ENCODE assay signal across 10 mouse cellular contexts in the genomic region with DNA sequence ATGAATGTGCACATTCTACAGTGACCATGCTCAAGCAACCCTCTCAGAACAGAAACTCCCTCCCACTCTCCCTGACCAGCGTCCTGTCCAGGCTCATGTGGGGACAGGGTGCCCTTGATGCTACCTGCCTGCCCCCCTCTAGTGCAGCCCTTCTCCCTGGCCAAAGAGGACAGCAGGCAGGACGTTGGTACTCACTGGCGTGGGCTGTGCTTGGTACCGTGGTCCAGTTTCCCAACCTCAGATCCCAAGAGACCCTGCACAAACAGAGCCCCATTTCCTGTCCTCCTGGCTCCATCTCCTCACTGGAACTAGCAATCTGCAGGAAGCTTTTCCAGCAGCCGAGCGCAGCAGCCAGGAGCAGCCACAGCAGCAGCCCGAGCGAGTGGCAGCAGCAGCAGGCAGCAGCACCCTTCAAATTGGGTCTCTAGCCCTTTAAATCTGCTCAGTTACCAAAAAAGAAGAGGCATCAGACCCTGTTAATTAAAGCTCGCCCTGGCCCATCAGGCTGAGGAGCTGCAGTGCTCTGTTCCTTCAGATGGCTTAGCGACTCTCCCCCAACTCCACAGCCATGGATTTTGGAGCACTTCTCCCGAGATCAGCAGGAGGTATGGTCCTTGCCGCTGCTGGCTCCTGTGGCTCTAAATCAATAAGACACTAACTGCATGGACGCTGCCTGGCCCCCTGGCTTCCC. TPM values are rescaled to one million over a fixed set of nuclear protein-coding genes. Genes with fewer than 3 reads are reported as not detected.
A peak's percentile ranks its signal among the peaks of the same experiment; 100 is the strongest.
DNase-seq lines count a peak whose midpoint lies in the region; ATAC-seq and TF ChIP-seq lines count a peak whose summit lies in the region.
"Had no signal": no experiment of that assay in that cellular context is flagged by ENCODE, and none has a peak within 500 bp of the region (broad histone marks: within the 10 kb centered on the region; RNA-seq: fewer than 3 reads in every experiment).

A gene (minus strand): TSS at position 410 of the 691 bp plus-strand sequence.

- no peak within 1 kb of the TSS for H3K4me3 ChIP-seq in heart, postnatal 0 days (ENCODE audit: low read depth, low read length)
- H3K4me3 ChIP-seq in hindbrain, embryonic 10.5 days: peak within 1 kb of the TSS; percentile 23; the same call in 1 of the 2 replicates
- peak within 1 kb of the TSS; percentile 16 for H3K4me3 ChIP-seq in midbrain, embryonic 16.5 days (ENCODE audit: low read depth, low read length)
- H3K4me3 ChIP-seq: erythroblast, embryonic 14.5 days had no signal

- H3K36me3 ChIP-seq in heart, postnatal 0 days (replicated peaks; ENCODE audit: control insufficient read depth, insufficient read depth, low read length): no peaks in the 10 kb centered on the region
- H3K36me3 ChIP-seq in hindbrain, embryonic 10.5 days: no peaks in the 10 kb centered on the region
- no peaks in the 10 kb centered on the region for H3K36me3 ChIP-seq in midbrain, embryonic 16.5 days (ENCODE audit: control insufficient read depth, insufficient read depth, low read length)
- H3K36me3 ChIP-seq: G1E had no signal

- H3K9me3 ChIP-seq in heart, postnatal 0 days (replicated peaks; ENCODE audit: control insufficient read depth, low read length): no peaks in the 10 kb centered on the region
- H3K9me3 ChIP-seq in hindbrain, embryonic 10.5 days: no peaks in the 10 kb centered on the region
- no peaks in the 10 kb centered on the region for H3K9me3 ChIP-seq in midbrain, embryonic 16.5 days (replicated peaks; ENCODE audit: control insufficient read depth, low read length, poor library complexity, severe bottlenecking)

- H3K27ac ChIP-seq in heart, postnatal 0 days (ENCODE audit: low read depth): no peak within 1 kb of the TSS
- peak within 1 kb of the TSS; percentile 46 for H3K27ac ChIP-seq in hindbrain, embryonic 10.5 days
- H3K27ac ChIP-seq in midbrain, embryonic 16.5 days (ENCODE audit: low read length): no peak within 1 kb of the TSS

- H3K4me2 ChIP-seq in heart, postnatal 0 days (ENCODE audit: low read depth, low read length): 0 out of 2 replicates have a peak within 1 kb of the TSS, but pooled peaks have one; percentile 12
- peak within 1 kb of the TSS; percentile 52 for H3K4me2 ChIP-seq in midbrain, embryonic 16.5 days (ENCODE audit: low read length)

- H3K27me3 ChIP-seq in heart, postnatal 0 days (ENCODE audit: control insufficient read depth, insufficient read depth, low read length): no peaks in the 10 kb centered on the region
- H3K27me3 ChIP-seq in hindbrain, embryonic 10.5 days (ENCODE audit: insufficient read depth, poor library complexity, severe bottlenecking): 0 out of 2 replicates have a peak, but pooled peaks cover 4% of the 10 kb centered on the region
- H3K27me3 ChIP-seq in midbrain, embryonic 16.5 days (ENCODE audit: control insufficient read depth, insufficient read depth, low read depth, low read length): no peaks in the 10 kb centered on the region

- H3K4me1 ChIP-seq in heart, postnatal 0 days (ENCODE audit: control insufficient read depth, insufficient read depth): no peaks in the 10 kb centered on the region
- H3K4me1 ChIP-seq in hindbrain, embryonic 10.5 days (replicated peaks): peaks cover 33% of the 10 kb centered on the region
- peaks cover 4% of the 10 kb centered on the region; the same call in 1 of the 2 replicates for H3K4me1 ChIP-seq in midbrain, embryonic 16.5 days (ENCODE audit: control insufficient read depth, insufficient read depth, low read length)

- ATAC-seq in heart, postnatal 0 days (ENCODE audit: insufficient read depth, low read depth): no peak
- no peak for ATAC-seq in midbrain, embryonic 16.5 days

- TF ChIP-seq CTCF in heart, postnatal 0 days (IDR thresholded peaks at IDR 0.05; ENCODE audit: low read depth): no peak

- no peak within 1 kb of the TSS for H3K9ac ChIP-seq in heart, postnatal 0 days (replicated peaks; ENCODE audit: low read depth, low read length)
- H3K9ac ChIP-seq in midbrain, embryonic 16.5 days (ENCODE audit: low read depth, low read length): peak within 1 kb of the TSS; percentile 45

- TF ChIP-seq EP300 in heart, postnatal 0 days (IDR thresholded peaks at IDR 0.05; ENCODE audit: low read depth): no peak

- DNase-seq in heart, postnatal 0 days (ENCODE audit: low spot score): no peak
- no peak for DNase-seq in heart, postnatal 4 days
- DNase-seq in embryo, embryonic 10 days (ENCODE audit: low spot score): peak; percentile 36
- no peak for DNase-seq in hindbrain, embryonic 10.5 days (ENCODE audit: low spot score)
- DNase-seq in spleen, postnatal 36 days (ENCODE audit: low spot score in 2 of 2): no peak
- DNase-seq in kidney, postnatal 14 days: no peak
- no peak for DNase-seq in gastrocnemius, postnatal 25 days

- WGBS in heart, postnatal 0 days: 10% methylated on average over 13 of the region's 13 CpGs
- WGBS in hindbrain, embryonic 10.5 days: 15% methylated on average over 13 of the region's 13 CpGs
- 14% methylated on average over 13 of the region's 13 CpGs for WGBS in midbrain, embryonic 16.5 days

RNA-seq across cellular contexts. Expression of the gene that starts here (rescaled TPM):
- total RNA-seq in heart, postnatal 0 days (2014; rRNA removed; ENCODE audit: low replicate concordance): not detected in 2 replicates
- not detected in 2 replicates for polyA plus RNA-seq in heart, postnatal 0 days (2015; fragmentation: Nextera tagmentation; extraction: Ambion mirVana)
- total RNA-seq in heart, postnatal 4 days (2021): not detected
- not detected in 2 replicates for polyA plus RNA-seq in hindbrain, embryonic 10.5 days (2016; fragmentation: Nextera tagmentation; extraction: Ambion mirVana)
- not detected in 2 replicates for polyA plus RNA-seq in midbrain, embryonic 16.5 days (2015; fragmentation: Nextera tagmentation; extraction: Ambion mirVana)
- not detected for total RNA-seq in gastrocnemius, postnatal 25 days (2021)
- total RNA-seq: G1E had no signal
- polyA plus RNA-seq: erythroblast, embryonic 14.5 days; G1E had no signal
